In the genomic region with DNA sequence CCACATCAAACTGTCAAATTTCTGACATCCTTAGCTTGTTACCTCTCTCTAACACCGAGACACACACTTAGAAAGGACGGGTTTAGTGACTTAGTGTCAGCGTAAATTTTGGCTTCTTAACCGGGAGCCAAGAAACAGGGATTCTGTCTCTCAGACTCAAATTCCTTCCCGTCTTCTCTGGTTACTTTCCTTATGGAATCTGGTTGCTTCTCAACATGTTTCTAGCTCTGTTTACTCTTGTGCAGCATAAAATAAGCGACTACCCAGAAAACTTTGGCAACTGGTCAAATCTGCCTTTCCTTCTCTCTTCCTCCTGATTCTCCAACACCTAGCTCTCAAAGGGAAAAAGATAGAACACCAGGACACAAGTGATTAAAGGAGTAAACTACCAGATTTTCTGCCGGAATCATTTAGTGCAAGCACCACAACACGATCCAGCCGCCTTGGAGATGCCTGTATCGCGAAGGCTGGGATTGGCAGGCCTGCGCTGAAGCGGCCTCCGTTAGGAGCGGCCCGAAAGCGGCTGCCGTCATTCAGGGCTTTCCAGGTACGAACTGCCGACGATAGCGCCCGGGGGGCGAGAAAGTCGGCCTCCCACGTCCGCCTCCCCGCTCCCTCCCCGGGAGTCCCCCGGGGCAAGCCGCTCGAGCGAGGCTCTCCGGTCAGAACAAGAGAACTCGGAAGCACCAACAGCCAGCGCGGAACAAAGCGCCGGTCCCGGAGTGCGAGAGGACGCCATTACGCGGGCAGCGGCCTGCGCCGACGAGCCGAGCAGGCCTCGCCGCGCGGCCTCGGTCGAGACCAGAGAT, we compare ENCODE assay signal across 8 mouse cellular contexts. TPM values are rescaled to one million over a fixed set of nuclear protein-coding genes. Genes with fewer than 3 reads are reported as not detected.
DNase-seq lines count a peak whose midpoint lies in the region; ATAC-seq and TF ChIP-seq lines count a peak whose summit lies in the region.

No protein-coding gene starts in this region.

- H3K9me3 ChIP-seq in heart, embryonic 14.5 days (ENCODE audit: control insufficient read depth, low read length) = no peaks in the 10 kb centered on the region
- no peaks in the 10 kb centered on the region for H3K9me3 ChIP-seq in ES-E14 (ENCODE audit: control insufficient read depth, insufficient read depth, low read depth, low read length)
- H3K9me3 ChIP-seq in embryonic facial prominence, embryonic 10.5 days = 0 out of 2 replicates have a peak, but pooled peaks cover 2% of the 10 kb centered on the region
- H3K9me3 ChIP-seq in hindbrain, embryonic 15.5 days = no peaks in the 10 kb centered on the region
- H3K9me3 ChIP-seq in megakaryocyte, embryonic 14.5 days = no peaks in the 10 kb centered on the region

- in situ Hi-C loops in ES-E14 (cut with MboI; ENCODE audit: low sequenced_read_pairs in 2 of 2, unreplicated experiment in 2 of 2) = no loop called here

- peak overlapping the region; percentile 85 for H3K4me2 ChIP-seq in heart, embryonic 14.5 days (ENCODE audit: low read length)
- peak overlapping the region; percentile 74 for H3K4me2 ChIP-seq in hindbrain, embryonic 15.5 days

- H3K9ac ChIP-seq in heart, embryonic 14.5 days (ENCODE audit: low read length) = peak overlapping the region; percentile 92
- H3K9ac ChIP-seq in ES-E14 (ENCODE audit: insufficient read depth, low read depth, low read length, poor library complexity, severe bottlenecking) = peak overlapping the region; percentile 98
- peak overlapping the region; percentile 92 for H3K9ac ChIP-seq in hindbrain, embryonic 15.5 days

- peak overlapping the region; percentile 91 to 97 for H3K27ac ChIP-seq in heart, embryonic 14.5 days (replicated peaks in 1 of 2; ENCODE audit: control insufficient read depth in 1 of 2, insufficient read depth in 1 of 2, low read depth in 2 of 2, low read length in 2 of 2)
- H3K27ac ChIP-seq in ES-E14 (ENCODE audit: insufficient read depth, low read depth, low read length, poor library complexity, severe bottlenecking) = peak overlapping the region; percentile 85
- H3K27ac ChIP-seq in embryonic facial prominence, embryonic 10.5 days (replicated peaks) = peak overlapping the region; percentile 98
- H3K27ac ChIP-seq in hindbrain, embryonic 15.5 days (replicated peaks) = peak overlapping the region; percentile 96

- no peak for DNase-seq in heart, adult 8-10 months (ENCODE audit: low spot score)
- DNase-seq in ES-E14 (ENCODE audit: low read depth, low spot score) = no peak
- no peak for DNase-seq in embryonic facial prominence, embryonic 10.5 days (ENCODE audit: low spot score)
- no peak for DNase-seq in urinary bladder, postnatal 25 days (ENCODE audit: low spot score)
- DNase-seq in urinary bladder, postnatal 10 days (ENCODE audit: low spot score) = no peak

- no peaks in the 10 kb centered on the region for H3K36me3 ChIP-seq in heart, embryonic 14.5 days (ENCODE audit: control insufficient read depth, insufficient read depth, low read length)
- H3K36me3 ChIP-seq in ES-E14 (ENCODE audit: control insufficient read depth, insufficient read depth, low read length, poor library complexity, severe bottlenecking) = no peaks in the 10 kb centered on the region
- H3K36me3 ChIP-seq in embryonic facial prominence, embryonic 10.5 days (replicated peaks) = peaks cover 34% of the 10 kb centered on the region
- no peaks in the 10 kb centered on the region for H3K36me3 ChIP-seq in hindbrain, embryonic 15.5 days
- peaks cover 12% of the 10 kb centered on the region for H3K36me3 ChIP-seq in megakaryocyte, embryonic 14.5 days (replicated peaks; ENCODE audit: low read length)

- no peaks in the 10 kb centered on the region for H3K27me3 ChIP-seq in heart, embryonic 14.5 days (ENCODE audit: control insufficient read depth, insufficient read depth, low read length)
- H3K27me3 ChIP-seq in embryonic facial prominence, embryonic 10.5 days (replicated peaks; ENCODE audit: low read depth, poor library complexity, severe bottlenecking) = no peaks in the 10 kb centered on the region
- H3K27me3 ChIP-seq in hindbrain, embryonic 15.5 days = no peaks in the 10 kb centered on the region
- no peaks in the 10 kb centered on the region for H3K27me3 ChIP-seq in megakaryocyte, embryonic 14.5 days (replicated peaks)

- peaks cover 0 to 14% of the 10 kb centered on the region in 2 experiments; a peak in 2 of 4 replicates for H3K4me1 ChIP-seq in heart, embryonic 14.5 days (ENCODE audit: control insufficient read depth in 2 of 2, insufficient read depth in 2 of 2, low read length in 2 of 2)
- peaks cover 2 to 17% of the 10 kb centered on the region in 2 experiments; a peak in 3 of 4 replicates for H3K4me1 ChIP-seq in ES-E14 (ENCODE audit: control insufficient read depth in 2 of 2, insufficient read depth in 2 of 2, low read length in 2 of 2, poor library complexity in 1 of 2)
- H3K4me1 ChIP-seq in embryonic facial prominence, embryonic 10.5 days = peaks cover 6% of the 10 kb centered on the region
- peaks cover 27% of the 10 kb centered on the region for H3K4me1 ChIP-seq in hindbrain, embryonic 15.5 days (replicated peaks)
- H3K4me1 ChIP-seq in megakaryocyte, embryonic 14.5 days = peaks cover 63% of the 10 kb centered on the region

- under 1% methylated on average over 55 of the region's 55 CpGs for WGBS in heart, embryonic 14.5 days
- WGBS in embryonic facial prominence, embryonic 10.5 days = under 1% methylated on average over 55 of the region's 55 CpGs
- WGBS in hindbrain, embryonic 15.5 days = under 1% methylated on average over 51 of the region's 55 CpGs

- H3K4me3 ChIP-seq in heart, embryonic 14.5 days (ENCODE audit: control insufficient read depth in 1 of 2, insufficient read depth in 1 of 2, low read depth in 1 of 2, low read length in 2 of 2) = peak overlapping the region; percentile 85 to 95
- H3K4me3 ChIP-seq in ES-E14 (ENCODE audit: insufficient read depth in 1 of 2, low read depth in 1 of 2, low read length in 2 of 2, poor library complexity in 1 of 2, severe bottlenecking in 1 of 2) = peak overlapping the region; percentile 95 to 99
- peak overlapping the region; percentile 86 for H3K4me3 ChIP-seq in embryonic facial prominence, embryonic 10.5 days
- H3K4me3 ChIP-seq in hindbrain, embryonic 15.5 days = peak overlapping the region; percentile 83
- H3K4me3 ChIP-seq in megakaryocyte, embryonic 14.5 days (replicated peaks) = peak overlapping the region; percentile 96

- peak; percentile 54 for ATAC-seq in heart, embryonic 14.5 days (ENCODE audit: insufficient number of reproducible peaks, insufficient read depth, low FRiP score, low read depth)
- ATAC-seq in hindbrain, embryonic 15.5 days (ENCODE audit: low FRiP score, low read depth) = peak; percentile 77

TF ChIP-seq in ES-E14, 5 proteins besides CTCF, POLR2A, EP300 and RAD21:
- no peak for TF ChIP-seq ZC3H11A (IDR thresholded peaks at IDR 0.05; ENCODE audit: borderline replicate concordance, low read depth, low read length)
TF ChIP-seq in ES-E14: peak in this region for 0.

RNA-seq across cellular contexts. Expression of gene Sf3b1, which starts 0.6 kb away (rescaled TPM):
- 199 and 203 TPM in 2 replicates for polyA plus RNA-seq in heart, embryonic 14.5 days (2014; fragmentation: Nextera tagmentation; extraction: Ambion mirVana)
- total RNA-seq in heart, adult 8-10 months (2022) = 10 to 100 TPM; 64.1 to 82.3 (median 73.5) TPM
- total RNA-seq in ES-E14 (2012; rRNA removed) = 139 and 164 TPM in 2 replicates
- 281 and 287 TPM in 2 replicates for polyA plus RNA-seq in embryonic facial prominence, embryonic 10.5 days (2016; fragmentation: Nextera tagmentation; extraction: Ambion mirVana)
- polyA plus RNA-seq in hindbrain, embryonic 15.5 days (2015; fragmentation: Nextera tagmentation; extraction: Ambion mirVana) = 257 and 272 TPM in 2 replicates
- 0.52 and 5.0 TPM in 2 replicates for polyA plus RNA-seq in megakaryocyte, embryonic 14.5 days (2012; ENCODE audit: insufficient read depth, low replicate concordance)

RNA-seq across cellular contexts. Expression of gene Coq10b, which starts 25.9 kb away (rescaled TPM):
- 18.8 and 21.4 TPM in 2 replicates for polyA plus RNA-seq in heart, embryonic 14.5 days (2014; fragmentation: Nextera tagmentation; extraction: Ambion mirVana)
- total RNA-seq in heart, adult 8-10 months (2022) = 10 to 100 TPM; 46.6 to 58.8 (median 51.8) TPM
- 10.8 and 20.4 TPM in 2 replicates for total RNA-seq in ES-E14 (2012; rRNA removed)
- polyA plus RNA-seq in embryonic facial prominence, embryonic 10.5 days (2016; fragmentation: Nextera tagmentation; extraction: Ambion mirVana) = 21.7 and 22.0 TPM in 2 replicates
- 29.2 and 30.1 TPM in 2 replicates for polyA plus RNA-seq in hindbrain, embryonic 15.5 days (2015; fragmentation: Nextera tagmentation; extraction: Ambion mirVana)
- 0.99 and 9.1 TPM in 2 replicates for polyA plus RNA-seq in megakaryocyte, embryonic 14.5 days (2012; ENCODE audit: insufficient read depth, low replicate concordance)

Comparison
In these comparisons a context has a peak if more than half of its experiments do, and no peak if none do; other contexts are left out.
1. RNA of gene Sf3b1, which starts 0.6 kb away (polyA plus RNA-seq): 281 to 287 TPM in embryonic facial prominence, embryonic 10.5 days, 257 to 272 TPM in hindbrain, embryonic 15.5 days and 199 to 203 TPM in heart, embryonic 14.5 days; 0.52 to 5.0 TPM in megakaryocyte, embryonic 14.5 days; every median in the first group is over 10 times any median in the second.
2. Peak in every context shown above with its lines, with median percentiles within 50 percentile points of each other: H3K27ac ChIP-seq, H3K4me3 ChIP-seq and H3K9ac ChIP-seq.